Mouse (Mus musculus): ENCODE measurements at regions not wholly inside any gene's neighbourhood (a gene's known extent, or its start where the extent isn't known, plus 50 kb on each side); places are given as distances from the start of the nearest gene placed in this dataset.

GRCm38 (mm10) chr1:61576758-61577157 is 61.9 kb upstream of the Pard3b start:
- DNase-seq (ENCODE audit: low spot score) = no peak

- DNase-seq (ENCODE audit: low spot score) = no peak
Observed at GRCm38 (mm10) chr1:61587251-61587650, 51.4 kb upstream of the Pard3b start.
